Mouse (Mus musculus): ENCODE measurements around the gene Tjp2.

The Tjp2 gene

GRCm38 (mm10) chr19:24178086-24178485 is 46.7 kb downstream of the Tjp2 start:
- DNase-seq (ENCODE audit: low spot score), result no peak

- DNase-seq (ENCODE audit: low spot score), result no peak
These were observed 48.1 kb downstream of the Tjp2 start for GRCm38 (mm10) chr19:24176692-24177091.

GRCm38 (mm10) chr19:24174896-24175295 is 49.9 kb downstream of the Tjp2 start:
- DNase-seq (ENCODE audit: low spot score), result no peak

- DNase-seq (ENCODE audit: low spot score), result peak; percentile 87
These were observed 51.0 kb downstream of the Tjp2 start for GRCm38 (mm10) chr19:24173608-24174523.

- no peak for DNase-seq (ENCODE audit: low spot score)
These were observed 51.8 kb downstream of the Tjp2 start for GRCm38 (mm10) chr19:24173020-24173419.

- no peak for DNase-seq (ENCODE audit: low spot score)
These were observed 56.3 kb downstream of the Tjp2 start for GRCm38 (mm10) chr19:24168531-24168930.

- DNase-seq (ENCODE audit: low spot score), result peak; percentile 32
These were observed 58.2 kb downstream of the Tjp2 start for GRCm38 (mm10) chr19:24166516-24167091.

GRCm38 (mm10) chr19:24163974-24164373 is 60.9 kb downstream of the Tjp2 start:
- no peak for DNase-seq (ENCODE audit: low spot score)

- no peak for DNase-seq (ENCODE audit: low spot score)
These were observed 64.4 kb downstream of the Tjp2 start for GRCm38 (mm10) chr19:24160460-24160859.

- no peak for DNase-seq (ENCODE audit: low spot score)
These were observed 65.1 kb downstream of the Tjp2 start for GRCm38 (mm10) chr19:24159751-24160150.

GRCm38 (mm10) chr19:24159334-24159733 is 65.5 kb downstream of the Tjp2 start:
- DNase-seq (ENCODE audit: low spot score), result no peak

GRCm38 (mm10) chr19:24156067-24156455 is 68.8 kb downstream of the Tjp2 start:
- no peak for DNase-seq (ENCODE audit: low spot score)

- no peak for DNase-seq (ENCODE audit: low spot score)
These were observed 69.3 kb downstream of the Tjp2 start for GRCm38 (mm10) chr19:24155395-24156066.

GRCm38 (mm10) chr19:24153266-24154023 is 71.4 kb downstream of the Tjp2 start:
- no peak for DNase-seq (ENCODE audit: low spot score)

GRCm38 (mm10) chr19:24144009-24144408 is 80.8 kb downstream of the Tjp2 start:
- no peak for DNase-seq (ENCODE audit: low spot score)

GRCm38 (mm10) chr19:24142621-24143061 is 82.2 kb downstream of the Tjp2 start:
- DNase-seq (ENCODE audit: low spot score), result peak; percentile 36

GRCm38 (mm10) chr19:24140298-24140697 is 84.5 kb downstream of the Tjp2 start:
- peak; percentile 76 for DNase-seq (ENCODE audit: low spot score)

- no peak for DNase-seq (ENCODE audit: low spot score)
These were observed 87.4 kb downstream of the Tjp2 start for GRCm38 (mm10) chr19:24137392-24137791.

- no peak for DNase-seq (ENCODE audit: low spot score)
These were observed 89.8 kb downstream of the Tjp2 start for GRCm38 (mm10) chr19:24134991-24135390.

GRCm38 (mm10) chr19:24134144-24134911 is 90.5 kb downstream of the Tjp2 start:
- DNase-seq (ENCODE audit: low spot score), result no peak
